Mouse (Mus musculus) heart, postnatal 0 days (tissue): ENCODE measurements at regions not wholly inside any gene's neighbourhood (a gene's known extent, or its start where the extent isn't known, plus 50 kb on each side); places are given as distances from the start of the nearest gene placed in this dataset.

Experiments used
- CTCF ChIP-seq: IDR thresholded peaks from 2 replicates; pipeline ENCODE4 v1.5.1; 2016; ENCODE audit warnings: antibody characterized with exemption, control low read depth, low read depth
- EP300 ChIP-seq: IDR thresholded peaks from 2 replicates; pipeline ENCODE4 v1.6.1; 2016; ENCODE audit warnings: antibody characterized with exemption, low read depth

GRCm38 (mm10) chr13:80273976-80274375 is 609.2 kb upstream of the Arrdc3 start:
- TF ChIP-seq EP300 (no peak), CTCF (no peak)
